Mouse (Mus musculus) lung, embryonic 16.5 days (tissue): ENCODE measurements around the gene Foxm1. TPM values are rescaled to one million over a fixed set of nuclear protein-coding genes. Genes with fewer than 3 reads are reported as not detected.
"Not testable (repeated sequence)": the region's sequence is repeated elsewhere in the genome, so short reads cannot be mapped to it uniquely, and the experiment has no call there.

Source experiments
- ATAC-seq: fragments of 200-750 bp; cut with Nextera tagmentation; 2 replicates; pipeline ENCODE4 v1.8.0; 2017; ENCODE audit warnings: low read depth, mild to moderate bottlenecking, moderate library complexity
- H3K27ac ChIP-seq: fragments of 300-500 bp; sonication (generic); 2 replicates; pipeline ENCODE4 v1.5.1; 2014; ENCODE audit warnings: mild to moderate bottlenecking, control low read depth, low read length
- H3K27me3 ChIP-seq: fragments of 300-500 bp; sonication (generic); 2 replicates; pipeline ENCODE4 v1.6.1; 2014; ENCODE audit warnings: low read depth, low read length, mixed read lengths; ENCODE audit not compliant: control insufficient read depth, insufficient read depth
- H3K36me3 ChIP-seq: fragments of 300-500 bp; sonication (generic); 2 replicates; pipeline ENCODE4 v1.6.1; 2014; ENCODE audit warnings: low read length; ENCODE audit not compliant: control insufficient read depth, insufficient read depth
- H3K4me1 ChIP-seq: fragments of 300-500 bp; sonication (generic); replicated peaks from 2 replicates; pipeline ENCODE4 v1.6.1; 2014; ENCODE audit warnings: low read length, mixed read lengths; ENCODE audit not compliant: control insufficient read depth, insufficient read depth
- H3K4me2 ChIP-seq: fragments of 300-500 bp; sonication (generic); 2 replicates; pipeline ENCODE4 v1.6.1; 2014; ENCODE audit warnings: low read depth, low read length, control low read depth
- H3K4me3 ChIP-seq: fragments of 300-500 bp; sonication (generic); 2 replicates; pipeline ENCODE4 v1.5.1; 2014; ENCODE audit warnings: mild to moderate bottlenecking, low read length, control low read depth
- H3K9ac ChIP-seq: fragments of 300-500 bp; sonication (generic); 2 replicates; pipeline ENCODE4 v1.6.1; 2014; ENCODE audit warnings: low read length, control low read depth
- H3K9me3 ChIP-seq: fragments of 300-500 bp; sonication (generic); 2 replicates; pipeline ENCODE4 v1.6.1; 2016; ENCODE audit warnings: low read length; ENCODE audit not compliant: control insufficient read depth
- WGBS: fragments of 180-500 bp; shearing (Covaris S2); extraction: QIAGEN DNeasy Blood & Tissue Kit; methylation state at CpG from one replicate; pipeline ENCODE4 v1.1.7; 2014; 5-methylcytosine and 5-hydroxymethylcytosine counted together
- polyA plus RNA-seq: library from polyadenylated mRNA; unstranded; fragments of >200 nt; fragmentation: Nextera tagmentation; extraction: Ambion mirVana; gene quantifications from 2 replicates; pipeline ENCODE4 v1.2.1, GENCODE M21; 2015

Foxm1 gene
- polyA plus RNA-seq, 1 experiment from 2014 or later = 43.2 TPM

GRCm38 (mm10) chr6:128366466-128366865, 3.7 kb downstream of the Foxm1 start:
- H3K36me3 ChIP-seq = peaks cover 38% of the 10 kb centered on the region
- no peaks in the 10 kb centered on the region for H3K27me3 ChIP-seq
- no peak overlapping the region for H3K9ac ChIP-seq
- no peak overlapping the region for H3K4me3 ChIP-seq
- no peak overlapping the region for H3K27ac ChIP-seq
- ATAC-seq = no peak
- WGBS = 82% methylated on average over 5 of the region's 5 CpGs
- no peaks in the 10 kb centered on the region for H3K9me3 ChIP-seq
- no peak overlapping the region for H3K4me2 ChIP-seq
- peaks cover 8% of the 10 kb centered on the region for H3K4me1 ChIP-seq

GRCm38 (mm10) chr6:128370040-128370439, 7.3 kb downstream of the Foxm1 start:
- H3K9me3 ChIP-seq = no peaks in the 10 kb centered on the region
- 88% methylated on average over 5 of the region's 5 CpGs for WGBS
- H3K4me2 ChIP-seq = no peak overlapping the region
- ATAC-seq = no peak
- H3K9ac ChIP-seq = no peak overlapping the region
- H3K4me3 ChIP-seq = no peak overlapping the region
- H3K27ac ChIP-seq = no peak overlapping the region
- no peaks in the 10 kb centered on the region for H3K4me1 ChIP-seq
- no peaks in the 10 kb centered on the region for H3K27me3 ChIP-seq
- peaks cover 71% of the 10 kb centered on the region for H3K36me3 ChIP-seq

GRCm38 (mm10) chr6:128375192-128375591, 12.4 kb downstream of the Foxm1 start, which contains the start of the genes Tex52 and Gm44596:
TSS of gene Tex52 (plus strand) at chr6:128375456.
TSS of gene Gm44596 (plus strand) at chr6:128375503.
- Histone ChIP-seq H3K36me3 (peaks cover 57% of the 10 kb centered on the region), H3K9ac (no peak within 1 kb of the TSS), H3K4me3 (no peak within 1 kb of the TSS), H3K27me3 (no peaks in the 10 kb centered on the region), H3K27ac (no peak within 1 kb of the TSS), H3K9me3 (no peaks in the 10 kb centered on the region), H3K4me1 (no peaks in the 10 kb centered on the region), H3K4me2 (no peak within 1 kb of the TSS)
- peak; percentile 57 for ATAC-seq
- 55% methylated on average over 6 of the region's 6 CpGs for WGBS

- Histone ChIP-seq H3K4me2 (no peak overlapping the region), H3K4me3 (no peak overlapping the region), H3K4me1 (no peaks in the 10 kb centered on the region), H3K9me3 (no peaks in the 10 kb centered on the region), H3K9ac (no peak overlapping the region), H3K27me3 (no peaks in the 10 kb centered on the region), H3K36me3 (peaks cover 44% of the 10 kb centered on the region), H3K27ac (no peak overlapping the region)
- 84% methylated on average over 17 of the region's 17 CpGs for WGBS
- ATAC-seq = no peak
Measured at GRCm38 (mm10) chr6:128376371-128377085, 13.8 kb downstream of the Foxm1 start.

GRCm38 (mm10) chr6:128379636-128380035, 16.9 kb downstream of the Foxm1 start:
- H3K9me3 ChIP-seq = no peaks in the 10 kb centered on the region
- H3K4me1 ChIP-seq = no peaks in the 10 kb centered on the region
- H3K27me3 ChIP-seq = no peaks in the 10 kb centered on the region
- no peak overlapping the region for H3K9ac ChIP-seq
- ATAC-seq = no peak
- no peak overlapping the region for H3K4me2 ChIP-seq
- H3K27ac ChIP-seq = no peak overlapping the region
- 81% methylated on average over 16 of the region's 16 CpGs for WGBS
- peaks cover 16% of the 10 kb centered on the region for H3K36me3 ChIP-seq
- H3K4me3 ChIP-seq = no peak overlapping the region

GRCm38 (mm10) chr6:128380594-128381167, 17.9 kb downstream of the Foxm1 start:
- WGBS = 48% methylated on average over 1 of the region's 1 CpGs
- H3K4me3 ChIP-seq, H3K9ac ChIP-seq, H3K4me1 ChIP-seq, H3K9me3 ChIP-seq, ATAC-seq, H3K27me3 ChIP-seq, H3K27ac ChIP-seq, H3K4me2 ChIP-seq: not testable (repeated sequence)
- H3K36me3 ChIP-seq = peaks cover 10% of the 10 kb centered on the region

GRCm38 (mm10) chr6:128381254-128381653, 18.5 kb downstream of the Foxm1 start:
- no peak overlapping the region for H3K9ac ChIP-seq
- WGBS = 57% methylated on average over 3 of the region's 3 CpGs
- no peak for ATAC-seq
- H3K4me3 ChIP-seq = no peak overlapping the region
- H3K4me1 ChIP-seq = no peaks in the 10 kb centered on the region
- H3K27ac ChIP-seq = no peak overlapping the region
- H3K36me3 ChIP-seq = peaks cover 10% of the 10 kb centered on the region
- H3K27me3 ChIP-seq = no peaks in the 10 kb centered on the region
- no peaks in the 10 kb centered on the region for H3K9me3 ChIP-seq
- H3K4me2 ChIP-seq = no peak overlapping the region

GRCm38 (mm10) chr6:128383752-128384151, 21.0 kb downstream of the Foxm1 start:
- Histone ChIP-seq H3K4me3 (no peak overlapping the region), H3K4me2 (no peak overlapping the region), H3K9ac (no peak overlapping the region), H3K27ac (no peak overlapping the region), H3K9me3 (no peaks in the 10 kb centered on the region), H3K36me3 (no peaks in the 10 kb centered on the region), H3K27me3 (no peaks in the 10 kb centered on the region), H3K4me1 (no peaks in the 10 kb centered on the region)
- no peak for ATAC-seq
- WGBS = 72% methylated on average over 7 of the region's 7 CpGs

GRCm38 (mm10) chr6:128385026-128385425, 22.3 kb downstream of the Foxm1 start:
- Histone ChIP-seq H3K9ac (no peak overlapping the region), H3K36me3 (no peaks in the 10 kb centered on the region), H3K27ac (no peak overlapping the region), H3K27me3 (no peaks in the 10 kb centered on the region), H3K4me2 (no peak overlapping the region), H3K9me3 (no peaks in the 10 kb centered on the region), H3K4me3 (no peak overlapping the region), H3K4me1 (no peaks in the 10 kb centered on the region)
- 48% methylated on average over 1 of the region's 1 CpGs for WGBS
- ATAC-seq = no peak
